Mouse (Mus musculus) ES-E14 (cell line): ENCODE measurements around the gene Apobec3. TPM values are rescaled to one million over a fixed set of nuclear protein-coding genes. Genes with fewer than 3 reads are reported as not detected.

Experiments used
- DNase-seq: peaks from one replicate; pipeline ENCODE4 v3.0.0-alpha.2; 2013; ENCODE audit warnings: low read depth, low spot score
- H3K27ac ChIP-seq: 2 replicates; pipeline ENCODE4 v1.5.1; 2012; ENCODE audit warnings: low read depth, mild to moderate bottlenecking, low read length, moderate library complexity, mixed read lengths; ENCODE audit not compliant: poor library complexity, insufficient read depth, severe bottlenecking
- H3K36me3 ChIP-seq: 2 replicates; pipeline ENCODE4 v1.6.1; 2012; ENCODE audit warnings: mild to moderate bottlenecking, low read length, moderate library complexity, mixed read lengths; ENCODE audit not compliant: control insufficient read depth, poor library complexity, insufficient read depth, severe bottlenecking
- H3K4me1 ChIP-seq, 2 experiments: fragments of 150-350 bp in 1 of 2; sonication (generic) in 1 of 2; 2 replicates each; pipeline ENCODE4 v1.6.1; 2012; ENCODE audit warnings: low read length in 2 of 2, mild to moderate bottlenecking in 1 of 2, mixed read lengths in 1 of 2; ENCODE audit not compliant: control insufficient read depth in 2 of 2, insufficient read depth in 2 of 2, poor library complexity in 1 of 2
- H3K4me3 ChIP-seq, 2 experiments: fragments of 150-350 bp in 1 of 2; sonication (generic) in 1 of 2; 2 replicates each; pipeline ENCODE4 v1.5.1; 2012; ENCODE audit warnings: low read length in 2 of 2, low read depth in 1 of 2, mild to moderate bottlenecking in 1 of 2, mixed read lengths in 1 of 2; ENCODE audit not compliant: insufficient read depth in 1 of 2, poor library complexity in 1 of 2, severe bottlenecking in 1 of 2
- H3K9ac ChIP-seq: 2 replicates; pipeline ENCODE4 v1.6.1; 2012; ENCODE audit warnings: low read depth, mild to moderate bottlenecking, low read length, mixed read lengths; ENCODE audit not compliant: poor library complexity, insufficient read depth, severe bottlenecking
- H3K9me3 ChIP-seq: fragments of 150-350 bp; sonication (generic); 2 replicates; pipeline ENCODE4 v1.6.1; 2012; ENCODE audit warnings: low read depth, mild to moderate bottlenecking, low read length; ENCODE audit not compliant: control insufficient read depth, insufficient read depth
- CHD2 ChIP-seq: IDR thresholded peaks from 2 replicates; pipeline ENCODE4 v1.6.1; 2014; ENCODE audit warnings: mild to moderate bottlenecking, low read depth, low read length, inconsistent platforms
- HCFC1 ChIP-seq: IDR thresholded peaks from 2 replicates; pipeline ENCODE4 v1.6.1; 2012; ENCODE audit warnings: low read length, inconsistent platforms, borderline replicate concordance; ENCODE audit not compliant: insufficient read depth
- MAFK ChIP-seq: IDR thresholded peaks from 2 replicates; pipeline ENCODE4 v1.6.1; 2014; ENCODE audit warnings: mild to moderate bottlenecking, low read depth, low read length, inconsistent platforms; ENCODE audit not compliant: insufficient read depth
- ZC3H11A ChIP-seq: IDR thresholded peaks from 2 replicates; pipeline ENCODE4 v1.6.1; 2012; ENCODE audit warnings: low read depth, mild to moderate bottlenecking, inconsistent platforms, low read length, borderline replicate concordance
- ZNF384 ChIP-seq: IDR thresholded peaks from 2 replicates; pipeline ENCODE4 v1.6.1; 2012; ENCODE audit warnings: low read depth, low read length, inconsistent platforms
- in situ Hi-C, 2 experiments: fragments of 600-800 bp; cut with MboI; formaldehyde crosslinking; loops; one replicate each; pipeline ENCODE4 v1.15.1; 2025; ENCODE audit warnings: low sequenced_read_pairs in 2 of 2, inconsistent platforms in 1 of 2; ENCODE audit not compliant: unreplicated experiment in 2 of 2
- total RNA-seq: library from RNA; depleted of rRNA; stranded (reverse); fragments of 300-350 nt; gene quantifications from 2 replicates; pipeline ENCODE4 v1.2.3, GENCODE M21; 2012; rRNA removed

Gene Apobec3
- total RNA-seq, 1 experiment, result 42.4 TPM

GRCm38 (mm10) chr15:79958418-79958817 is 67.0 kb downstream of the Apobec3 start:
- H3K4me1 ChIP-seq, result peaks cover 10 to 42% of the 10 kb centered on the region in 2 experiments
- DNase-seq, result no peak
- TF ChIP-seq HCFC1 (no peak), MAFK (no peak), ZNF384 (no peak)
- H3K9ac ChIP-seq, result no peak overlapping the region
- H3K36me3 ChIP-seq, result peaks cover 34% of the 10 kb centered on the region
- in situ Hi-C loops, result no loop called here
- no peak overlapping the region for H3K27ac ChIP-seq
- no peak overlapping the region for H3K4me3 ChIP-seq
- no peaks in the 10 kb centered on the region for H3K9me3 ChIP-seq

GRCm38 (mm10) chr15:79961366-79961921 is 70.0 kb downstream of the Apobec3 start:
- H3K9ac ChIP-seq, result no peak overlapping the region
- in situ Hi-C loops, result no loop called here
- TF ChIP-seq ZC3H11A, result no peak
- TF ChIP-seq MAFK, result no peak
- TF ChIP-seq HCFC1, result no peak
- no peak for TF ChIP-seq ZNF384
- TF ChIP-seq CHD2, result no peak
- H3K4me3 ChIP-seq, result no peak overlapping the region
- H3K36me3 ChIP-seq, result peaks cover 34% of the 10 kb centered on the region
- peaks cover 2 to 31% of the 10 kb centered on the region in 2 experiments; a peak in 3 of 4 replicates for H3K4me1 ChIP-seq
- no peak for DNase-seq
- H3K27ac ChIP-seq, result no peak overlapping the region
- H3K9me3 ChIP-seq, result no peaks in the 10 kb centered on the region

GRCm38 (mm10) chr15:79962661-79963060 is 71.2 kb downstream of the Apobec3 start:
- H3K9ac ChIP-seq, result peak overlapping the region; percentile 7; the same call in 1 of the 2 replicates
- in situ Hi-C loops, result no loop called here
- no peak for TF ChIP-seq MAFK
- no peak for TF ChIP-seq ZNF384
- TF ChIP-seq ZC3H11A, result no peak
- no peak for TF ChIP-seq CHD2
- no peak for TF ChIP-seq HCFC1
- peaks cover 33% of the 10 kb centered on the region for H3K36me3 ChIP-seq
- peak overlapping the region; percentile 15 to 23; a peak in 3 of 4 replicates for H3K4me3 ChIP-seq
- no peak for DNase-seq
- peak overlapping the region; percentile 9; the same call in 1 of the 2 replicates for H3K27ac ChIP-seq
- peaks cover 2 to 24% of the 10 kb centered on the region in 2 experiments; a peak in 3 of 4 replicates for H3K4me1 ChIP-seq
- no peaks in the 10 kb centered on the region for H3K9me3 ChIP-seq

GRCm38 (mm10) chr15:79964376-79964775 is 72.9 kb downstream of the Apobec3 start:
- no peak for DNase-seq
- Histone ChIP-seq H3K4me1 (peaks cover 2 to 32% of the 10 kb centered on the region in 2 experiments; a peak in 3 of 4 replicates), H3K4me3 (no peak overlapping the region), H3K9ac (no peak overlapping the region), H3K36me3 (peaks cover 36% of the 10 kb centered on the region), H3K27ac (peak overlapping the region; percentile 11; the same call in 1 of the 2 replicates), H3K9me3 (no peaks in the 10 kb centered on the region)
- in situ Hi-C loops, result no loop called here
- no peak for TF ChIP-seq ZC3H11A
- TF ChIP-seq CHD2, result no peak
- TF ChIP-seq MAFK, result no peak
- TF ChIP-seq HCFC1, result no peak

Other genes with a start within 250 kb of the Apobec3 start
- 1.2 TPM in 2 replicates for gene Fam227a, start 232.7 kb upstream of the Apobec3 start, total RNA-seq
- 21.9 and 29.5 TPM in 2 replicates for gene Cby1, start 232.5 kb upstream of the Apobec3 start, total RNA-seq
- 103 and 182 TPM in 2 replicates for gene Tomm22, start 220.8 kb upstream of the Apobec3 start, total RNA-seq
- gene Josd1, start 203.7 kb upstream of the Apobec3 start, total RNA-seq, result 19.3 and 25.3 TPM in 2 replicates
- 45.3 and 48.1 TPM in 2 replicates for gene Gtpbp1, start 200.8 kb upstream of the Apobec3 start, total RNA-seq
- 29.8 and 35.7 TPM in 2 replicates for gene Sun2, start 149.1 kb upstream of the Apobec3 start, total RNA-seq
- gene Dnal4, start 113.8 kb upstream of the Apobec3 start, total RNA-seq, result 16.5 and 23.5 TPM in 2 replicates
- 7.9 and 10.3 TPM in 2 replicates for gene Nptxr, start 86.9 kb upstream of the Apobec3 start, total RNA-seq
- 3.4 and 9.3 TPM in 2 replicates for gene Npcd, start 57.4 kb upstream of the Apobec3 start, total RNA-seq
- gene Cbx6, start 57.0 kb upstream of the Apobec3 start, total RNA-seq, result 28.2 and 30.1 TPM in 2 replicates
- gene Cbx7, start 79.5 kb downstream of the Apobec3 start, total RNA-seq, result 171 and 233 TPM in 2 replicates
- gene Pdgfb, start 123.3 kb downstream of the Apobec3 start, total RNA-seq, result 9.5 and 12.1 TPM in 2 replicates
- 78.8 and 105 TPM in 2 replicates for gene Syngr1, start 199.7 kb downstream of the Apobec3 start, total RNA-seq
- 1,661 and 1,803 TPM in 2 replicates for gene Rpl3, start 200.2 kb downstream of the Apobec3 start, total RNA-seq
- 16.6 and 24.3 TPM in 2 replicates for gene Tab1, start 241.5 kb downstream of the Apobec3 start, total RNA-seq